Mouse (Mus musculus) cortical plate, adult 2 months (tissue): Measurements from ENCODE around the gene Methig1.

ENCODE experiments used
- CTCF ChIP-seq: fragments of 200-500 bp; IDR thresholded peaks from 2 replicates; pipeline ENCODE4 v1.5.1; 2011; ENCODE audit warnings: mild to moderate bottlenecking, control low read depth, low read length; ENCODE audit not compliant: insufficient read depth; ENCODE audit errors: extremely low read depth
- POLR2A ChIP-seq: fragments of 200-500 bp; IDR thresholded peaks from 2 replicates; pipeline ENCODE4 v1.6.1; 2011; ENCODE audit warnings: mild to moderate bottlenecking, low read length, control low read depth; ENCODE audit not compliant: insufficient read depth; ENCODE audit errors: extremely low read depth

DNA sequence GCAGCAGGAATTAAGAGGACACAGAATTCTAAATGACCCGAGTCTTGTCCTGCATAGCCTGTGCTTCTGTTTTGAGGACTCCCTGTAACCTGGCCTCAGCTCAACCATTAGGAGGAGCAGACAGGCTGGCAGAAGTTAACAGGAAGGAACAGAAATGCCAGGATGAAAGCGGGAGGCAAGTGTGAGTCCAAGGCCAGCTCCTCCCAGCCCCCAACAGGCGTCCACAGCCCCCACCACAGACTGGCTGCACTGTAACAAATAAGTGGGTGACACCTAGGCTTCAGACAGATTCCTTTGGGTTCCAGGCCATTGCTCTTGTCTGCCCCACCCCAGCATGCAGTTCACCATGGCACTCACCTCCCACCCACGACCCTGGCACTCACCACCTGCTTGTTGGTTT, 49.8 kb downstream of the Methig1 start:
- TF ChIP-seq POLR2A, result no peak
- TF ChIP-seq CTCF, result no peak
